Mouse (Mus musculus) adrenal gland (tissue): ENCODE results near the gene Zbed5.

ENCODE experiments used
- intact Hi-C: fragments of 180-260 bp; cut with DNase I; formaldehyde crosslinking; loops from one replicate; pipeline ENCODE4 v1.15.1; 2025

Zbed5 gene

GRCm38 (mm10) chr5:129908242-129908965 is 12.9 kb downstream of the Zbed5 start, which contains the start of gene Nupr1l:
Gene Nupr1l, plus strand, starts transcription at chr5:129908540.
- intact Hi-C loops = no loop called here

DNA sequence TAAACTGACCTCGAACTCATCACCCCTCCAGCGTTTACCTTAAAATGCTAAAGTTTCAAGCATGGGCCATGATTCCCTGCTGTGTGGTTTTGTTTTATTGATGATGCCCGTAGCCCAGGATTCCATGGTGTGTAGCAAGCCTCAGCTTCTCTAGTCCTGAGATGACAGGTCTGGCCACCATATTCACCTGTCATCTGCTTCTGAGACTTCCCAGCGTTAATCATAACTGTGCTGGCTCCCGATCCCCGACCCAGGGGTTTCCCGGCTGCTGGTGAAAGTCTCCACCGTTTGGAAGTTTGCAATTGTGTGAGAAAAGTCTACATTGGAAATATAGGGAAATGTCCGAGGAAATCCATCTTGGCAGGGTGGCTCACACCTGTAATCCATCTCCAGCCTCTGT is 13.6 kb downstream of the Zbed5 start:
- intact Hi-C loops = no loop called here

- intact Hi-C loops = no loop called here
Measured at GRCm38 (mm10) chr5:129909591-129909990, 14.1 kb downstream of the Zbed5 start.

DNA sequence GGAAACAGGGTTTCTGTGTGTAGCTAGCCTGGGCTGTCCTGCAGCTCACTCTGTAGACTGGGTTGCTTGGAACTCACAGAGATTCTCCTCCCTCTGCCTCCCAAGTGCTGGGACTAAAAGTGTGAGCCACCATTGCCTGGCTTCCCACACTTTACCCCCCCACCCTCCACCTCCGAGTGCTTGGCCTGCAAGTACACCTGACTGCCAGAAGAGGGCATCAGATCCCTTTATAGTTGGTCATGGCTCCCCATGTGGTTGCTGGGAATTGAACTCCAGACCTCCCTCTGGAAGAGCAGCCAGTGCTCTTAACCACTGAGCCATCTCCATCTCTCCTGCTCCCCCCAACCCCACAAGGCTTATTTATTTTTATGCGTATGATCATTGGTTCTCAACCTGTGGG is 18.5 kb downstream of the Zbed5 start:
- intact Hi-C loops = no loop called here

- intact Hi-C loops = loop anchor here (5.0 kb wide), 1 partner anchor 82 kb away; no protein-coding TSS in a partner anchor
Measured at GRCm38 (mm10) chr5:129915491-129915890, 20.0 kb downstream of the Zbed5 start.

DNA sequence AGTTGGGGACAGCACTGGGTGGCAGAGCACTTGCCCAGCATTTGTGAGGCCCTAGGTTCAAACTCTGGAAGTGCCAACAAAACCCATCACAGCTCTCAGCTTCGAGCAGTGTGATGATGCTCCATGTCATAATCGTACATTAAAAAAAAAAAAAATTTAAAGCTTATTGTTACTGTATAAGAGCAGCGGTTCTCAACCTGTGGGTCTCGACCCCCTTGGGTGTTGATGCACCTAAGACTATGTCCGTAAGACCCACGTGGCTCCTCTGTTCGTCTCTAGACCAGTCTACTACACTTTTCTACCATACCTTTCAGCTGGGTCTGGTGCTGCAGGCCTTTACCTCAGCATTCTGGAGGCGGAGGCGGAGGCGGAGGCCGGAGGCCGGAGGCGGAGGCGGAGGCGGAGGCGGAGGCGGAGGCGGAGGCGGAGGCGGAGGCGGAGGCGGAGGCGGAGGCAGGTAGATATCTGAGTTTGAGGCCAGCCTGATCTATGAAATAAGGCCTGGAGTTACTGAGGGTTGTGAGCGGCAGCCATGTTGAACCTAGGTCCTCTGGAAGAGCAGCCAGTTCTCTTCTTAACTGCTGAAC is 22.6 kb downstream of the Zbed5 start:
- intact Hi-C loops = loop anchor here (5.0 kb wide), 1 partner anchor 79 kb away; no protein-coding TSS in a partner anchor

- intact Hi-C loops = loop anchor here (5.0 kb wide), 1 partner anchor 79 kb away; no protein-coding TSS in a partner anchor
Measured at GRCm38 (mm10) chr5:129918752-129919151, 23.2 kb downstream of the Zbed5 start.

DNA sequence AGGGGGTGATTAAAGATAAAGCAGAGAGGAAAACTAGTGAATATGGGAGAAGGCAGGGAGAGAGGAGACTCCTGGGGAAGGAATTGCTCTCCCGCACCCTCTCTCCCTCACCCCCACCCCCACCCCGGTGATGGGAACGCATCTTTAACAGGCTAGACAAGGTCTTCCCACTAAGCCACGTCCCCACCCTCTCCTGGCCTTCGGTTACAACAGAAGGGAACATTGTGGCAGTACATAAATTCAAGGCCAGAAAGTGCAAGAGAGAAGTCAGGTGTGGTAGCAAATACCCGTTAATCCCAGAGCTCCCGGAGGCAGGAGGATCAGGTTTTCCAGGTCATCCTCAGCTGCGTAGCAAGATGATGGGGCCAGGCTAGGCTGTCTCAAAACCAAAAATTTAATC is 23.8 kb downstream of the Zbed5 start:
- intact Hi-C loops = loop anchor here (5.0 kb wide), 1 partner anchor 78 kb away; no protein-coding TSS in a partner anchor

- intact Hi-C loops = no loop called here
Measured at GRCm38 (mm10) chr5:129921972-129922371, 26.4 kb downstream of the Zbed5 start.

- intact Hi-C loops = no loop called here
Measured at GRCm38 (mm10) chr5:129924820-129925452, 29.4 kb downstream of the Zbed5 start.

GRCm38 (mm10) chr5:129925933-129926332 is 30.4 kb downstream of the Zbed5 start:
- intact Hi-C loops = no loop called here

DNA sequence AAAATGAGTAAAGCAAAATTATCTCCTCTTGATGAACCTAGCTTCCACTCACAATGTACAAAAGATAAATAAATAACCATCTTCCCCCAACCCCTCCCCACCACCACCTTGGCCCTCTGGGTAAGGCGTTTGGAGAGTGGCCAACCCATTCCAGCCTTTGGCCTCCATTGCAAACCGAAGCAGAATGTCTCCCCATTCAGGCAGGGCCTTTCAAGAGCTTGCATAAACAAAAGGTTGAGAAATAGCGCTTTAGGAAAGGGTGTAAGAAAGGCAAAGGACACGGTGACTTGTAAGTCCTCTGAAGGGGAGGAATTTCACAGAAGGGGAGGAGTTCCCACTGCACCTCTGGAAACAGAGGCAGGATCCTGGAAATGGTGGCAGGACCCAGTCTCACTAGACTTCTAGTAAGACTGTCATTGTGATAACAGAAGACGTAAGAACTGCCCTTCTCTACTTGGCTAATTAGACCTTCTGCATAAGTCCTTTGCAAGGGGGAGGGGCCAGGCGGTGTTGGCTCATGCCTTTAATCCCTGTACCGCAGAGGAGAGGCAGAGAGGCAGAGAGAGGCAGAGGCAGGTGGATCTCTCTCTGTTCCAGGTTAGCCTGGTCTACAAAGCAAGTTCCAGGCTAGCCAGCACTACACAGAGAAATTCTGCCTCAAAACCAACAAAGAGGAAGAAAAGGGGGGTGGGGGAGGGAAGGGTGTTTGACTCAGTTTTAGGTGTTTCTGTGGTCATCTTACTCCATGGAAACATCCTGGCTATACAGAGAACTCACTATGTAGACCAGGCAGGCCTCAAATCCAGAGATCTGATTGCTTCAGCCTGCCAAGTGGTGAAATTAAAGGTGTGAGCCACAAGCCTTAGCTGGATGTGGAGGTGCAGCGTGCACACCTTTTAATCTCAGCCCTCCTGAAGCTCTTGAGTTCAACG is 34.7 kb downstream of the Zbed5 start:
- intact Hi-C loops = no loop called here

DNA sequence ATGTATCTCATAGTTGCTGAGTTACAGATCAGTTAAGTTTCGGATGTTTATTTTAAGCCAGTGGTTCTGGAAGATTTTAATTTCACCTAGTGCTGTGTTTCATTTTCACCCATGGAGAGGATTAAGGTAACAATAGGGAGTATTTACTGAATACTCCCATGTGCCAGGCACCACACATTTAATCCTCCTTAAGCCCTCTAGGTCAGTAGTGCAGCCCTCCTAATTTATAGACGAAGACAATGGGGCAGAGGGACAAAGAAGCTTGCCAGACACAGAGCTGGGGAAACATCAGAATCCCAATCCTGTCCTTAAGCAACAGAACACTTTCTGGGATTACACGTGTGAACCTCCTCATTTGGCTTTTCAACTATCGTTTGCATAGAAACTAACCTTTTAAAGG is 41.4 kb downstream of the Zbed5 start:
- intact Hi-C loops = no loop called here

DNA sequence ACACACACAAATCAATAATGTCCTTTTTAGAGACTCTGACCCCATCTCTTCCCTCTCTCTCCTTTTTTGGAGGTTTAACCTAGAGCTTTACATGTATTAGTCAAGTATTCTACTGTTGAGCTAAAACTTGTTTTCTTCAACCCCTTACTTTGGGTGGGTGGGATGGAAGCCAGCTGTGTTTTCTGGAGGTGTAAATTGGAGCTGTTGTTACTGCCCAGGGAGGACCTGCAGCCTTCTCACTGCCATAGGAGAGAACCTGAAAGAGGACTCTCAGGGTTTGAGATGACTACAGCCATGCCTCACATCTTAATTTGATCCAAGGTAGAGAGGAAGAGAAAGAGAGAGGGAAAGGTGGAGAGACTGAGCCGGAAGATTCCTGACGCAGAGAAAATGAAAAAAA is 44.8 kb downstream of the Zbed5 start:
- intact Hi-C loops = loop anchor here (10.0 kb wide), 1 partner anchor 55 kb away; no protein-coding TSS in a partner anchor

DNA sequence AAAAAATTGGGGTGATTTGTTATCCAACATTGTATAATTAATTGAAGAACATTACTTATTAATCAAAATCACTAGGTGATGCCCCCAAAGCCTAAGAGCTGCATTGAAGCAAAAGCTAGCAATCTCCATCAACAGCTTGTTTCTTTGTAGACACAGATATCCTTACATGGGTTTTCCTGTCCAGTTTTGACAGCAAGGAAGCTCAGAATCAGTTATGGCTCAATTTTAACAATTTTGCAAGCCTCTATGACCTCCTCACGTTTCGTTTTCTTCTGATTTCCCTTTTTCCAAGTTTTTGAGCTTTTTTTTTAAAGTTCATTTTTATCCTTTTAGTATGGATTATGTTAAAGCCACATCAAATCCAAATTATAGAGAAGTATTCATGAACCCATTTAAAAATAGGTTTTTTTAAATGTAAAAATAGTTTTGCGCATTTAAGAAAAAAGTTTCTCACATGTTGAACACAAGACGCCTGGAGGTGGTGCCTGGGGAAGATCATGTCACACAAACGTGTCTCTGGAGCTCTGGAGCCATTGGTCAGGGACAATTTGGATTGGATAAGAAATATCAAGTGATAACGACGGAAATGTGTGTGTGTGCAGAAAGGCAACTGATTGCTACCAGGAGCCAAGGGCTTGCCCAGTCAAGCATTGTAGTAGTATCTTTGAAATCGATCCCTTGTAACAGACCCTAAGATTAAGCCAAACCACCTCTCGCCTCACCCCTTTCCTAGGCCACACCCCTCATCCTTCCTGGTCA is 45.4 kb downstream of the Zbed5 start:
- intact Hi-C loops = loop anchor here (10.0 kb wide), 1 partner anchor 54 kb away; no protein-coding TSS in a partner anchor

DNA sequence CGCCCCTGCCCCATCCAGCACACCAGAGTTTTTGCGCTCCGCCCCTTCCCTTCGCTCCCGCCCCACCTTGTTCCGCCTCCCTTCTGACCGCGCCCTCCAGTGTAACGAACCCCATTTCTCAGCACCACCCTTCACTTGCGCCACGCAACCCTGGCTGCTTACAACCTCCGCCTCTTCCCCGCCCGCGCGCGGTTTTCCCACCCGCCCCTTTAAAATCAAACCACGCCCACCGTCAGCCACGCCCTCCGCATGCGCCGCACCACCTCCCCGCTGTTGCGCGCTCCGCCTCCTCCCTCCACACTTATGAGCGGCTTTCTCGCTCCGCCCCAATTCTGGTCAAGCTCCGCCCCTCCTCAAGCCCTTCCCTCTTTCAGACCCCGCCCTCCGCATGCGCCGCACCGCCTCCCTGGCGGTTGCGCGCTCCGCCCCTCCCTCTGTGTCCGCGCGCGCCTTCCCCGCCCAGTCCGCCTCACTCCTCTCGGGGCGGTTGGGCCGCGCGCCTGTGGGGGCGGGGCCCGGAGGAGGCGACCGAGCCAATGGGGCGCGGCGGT is 46.0 kb downstream of the Zbed5 start, which contains the start of gene Vkorc1l1:
TSS of gene Vkorc1l1 (plus strand) at position 476 of the 551 bp plus-strand sequence.
- intact Hi-C loops = loop anchor here (10.0 kb wide), 1 partner anchor 53 kb away; no protein-coding TSS in a partner anchor

DNA sequence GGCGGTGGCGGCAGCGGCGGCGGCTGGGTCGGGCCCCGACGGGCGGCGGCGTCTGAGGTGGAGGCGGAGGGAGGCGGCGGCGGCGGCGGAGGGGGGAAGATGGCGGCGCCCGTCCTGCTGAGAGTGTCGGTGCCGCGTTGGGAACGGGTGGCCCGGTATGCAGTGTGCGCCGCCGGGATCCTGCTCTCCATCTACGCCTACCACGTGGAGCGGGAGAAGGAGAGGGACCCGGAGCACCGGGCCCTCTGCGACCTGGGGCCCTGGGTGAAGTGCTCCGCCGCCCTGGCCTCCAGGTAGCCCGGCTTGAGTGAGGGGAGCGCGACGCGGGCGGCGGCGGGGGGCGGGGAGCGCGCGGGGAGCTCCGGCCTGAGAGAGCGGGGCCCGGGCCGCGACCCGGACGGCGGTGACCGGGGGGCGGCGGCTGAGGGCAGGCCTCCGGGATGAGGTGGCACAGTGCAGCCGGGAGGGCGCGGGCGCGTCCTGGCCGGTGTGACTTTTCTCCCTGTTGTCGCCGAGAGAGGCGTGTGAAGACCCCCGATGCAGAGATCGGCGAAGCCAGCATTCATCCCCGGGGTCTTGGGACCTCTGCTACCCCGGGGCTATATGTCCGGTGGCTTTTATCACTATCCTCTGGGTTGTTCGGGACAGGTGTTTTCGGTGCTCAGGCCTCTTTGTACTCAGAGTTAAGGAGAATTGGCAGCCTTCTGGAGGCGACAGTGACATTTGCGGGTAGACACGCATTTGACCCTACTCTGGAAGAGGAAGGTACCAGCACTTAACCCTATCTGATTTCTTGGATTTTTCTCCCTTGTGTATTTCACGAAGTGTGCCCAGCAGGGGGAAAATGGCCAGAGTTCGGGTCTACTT is 46.8 kb downstream of the Zbed5 start:
- intact Hi-C loops = loop anchor here (10.0 kb wide), 1 partner anchor 52 kb away; no protein-coding TSS in a partner anchor

DNA sequence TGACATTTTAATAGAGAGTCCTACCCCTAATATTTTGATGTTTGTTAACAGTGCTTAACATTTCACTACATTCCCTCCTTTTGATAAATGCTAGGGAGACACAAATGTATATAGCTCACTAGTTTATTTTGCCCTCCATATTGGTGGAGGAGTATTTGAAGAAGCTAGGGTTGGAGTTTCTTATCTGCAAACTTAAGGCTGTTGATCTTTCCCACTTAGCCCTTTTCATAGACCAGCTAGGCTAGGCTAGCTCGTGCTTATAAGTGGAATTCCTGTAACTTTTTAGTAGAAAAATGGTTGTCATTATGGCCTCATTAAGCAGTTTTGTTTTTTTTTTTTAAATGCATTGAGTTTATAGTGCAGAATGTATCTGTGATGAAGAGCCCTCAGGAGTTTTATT is 47.9 kb downstream of the Zbed5 start:
- intact Hi-C loops = loop anchor here (10.0 kb wide), 1 partner anchor 51 kb away; no protein-coding TSS in a partner anchor
